Mouse (Mus musculus) embryonic facial prominence, embryonic 15.5 days (tissue): ENCODE data around the gene Mnd1. TPM values are rescaled to one million over a fixed set of nuclear protein-coding genes. Genes with fewer than 3 reads are reported as not detected.

ENCODE experiments used
- ATAC-seq: fragments of 200-750 bp; cut with Nextera tagmentation; 2 replicates; pipeline ENCODE4 v1.8.0; 2017; ENCODE audit warnings: low read depth, moderate TSS enrichment; ENCODE audit not compliant: insufficient number of reproducible peaks, low FRiP score, low TSS enrichment
- H3K27ac ChIP-seq: fragments of 300-500 bp; sonication (generic); replicated peaks from 2 replicates; pipeline ENCODE4 v1.5.1; 2015; ENCODE audit warnings: mild to moderate bottlenecking, inconsistent platforms
- H3K27me3 ChIP-seq: fragments of 300-500 bp; sonication (generic); 2 replicates; pipeline ENCODE4 v1.6.1; 2015; ENCODE audit warnings: inconsistent platforms
- H3K36me3 ChIP-seq: fragments of 300-500 bp; sonication (generic); 2 replicates; pipeline ENCODE4 v1.6.1; 2015; ENCODE audit warnings: mild to moderate bottlenecking, inconsistent platforms
- H3K4me1 ChIP-seq: fragments of 300-500 bp; sonication (generic); 2 replicates; pipeline ENCODE4 v1.6.1; 2015; ENCODE audit warnings: inconsistent platforms
- H3K4me2 ChIP-seq: fragments of 300-500 bp; sonication (generic); replicated peaks from 2 replicates; pipeline ENCODE4 v1.6.1; 2015; ENCODE audit warnings: mild to moderate bottlenecking, inconsistent platforms
- H3K4me3 ChIP-seq: fragments of 300-500 bp; sonication (generic); replicated peaks from 2 replicates; pipeline ENCODE4 v1.5.1; 2015; ENCODE audit warnings: mild to moderate bottlenecking, inconsistent platforms
- H3K9ac ChIP-seq: fragments of 300-500 bp; sonication (generic); 2 replicates; pipeline ENCODE4 v1.6.1; 2015; ENCODE audit warnings: inconsistent platforms
- H3K9me3 ChIP-seq: fragments of 300-500 bp; sonication (generic); replicated peaks from 2 replicates; pipeline ENCODE4 v1.6.1; 2016; ENCODE audit warnings: inconsistent platforms
- WGBS: fragments of 180-500 bp; shearing (Covaris S2); methylation state at CpG from one replicate; pipeline ENCODE4 v1.1.7; 2015; 5-methylcytosine and 5-hydroxymethylcytosine counted together
- polyA plus RNA-seq: library from polyadenylated mRNA; unstranded; fragments of >200 nt; fragmentation: Nextera tagmentation; extraction: Ambion mirVana; gene quantifications from 2 replicates; pipeline ENCODE4 v1.2.1, GENCODE M21; 2015

Gene Mnd1
- polyA plus RNA-seq, 1 experiment from 2014 or later, result 13.2 TPM

DNA sequence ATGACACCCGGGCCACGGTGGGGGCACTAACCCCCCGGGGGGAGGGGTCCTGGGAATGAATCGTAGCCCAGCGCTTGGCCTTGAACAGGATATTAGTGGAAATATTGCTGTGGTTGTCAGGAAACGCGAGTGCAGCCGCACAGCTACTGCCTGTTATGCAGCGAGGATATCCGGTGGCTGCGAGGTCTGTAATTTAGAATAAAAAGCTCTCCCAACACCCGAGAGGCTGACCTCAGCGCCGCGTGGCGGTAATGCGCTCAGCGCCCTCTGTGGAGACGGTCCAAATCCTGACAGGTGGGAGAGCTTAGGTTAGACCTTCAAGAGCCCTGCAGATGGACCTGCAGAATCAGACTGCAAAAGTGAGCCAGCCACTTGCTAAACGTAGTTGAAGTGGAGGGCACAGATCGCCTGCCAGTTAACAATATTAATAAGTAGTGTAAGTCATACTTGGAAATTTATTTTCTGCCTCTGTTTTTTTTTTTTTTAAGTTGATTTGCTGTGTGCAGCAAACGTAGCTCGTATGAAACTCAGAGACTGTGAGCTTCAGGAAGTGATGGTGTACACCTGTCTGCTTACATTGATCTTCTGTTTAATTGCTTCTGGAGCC, 115.0 kb downstream of the Mnd1 start:
- Histone ChIP-seq H3K4me2 (peak overlapping the region; percentile 91), H3K27ac (peak overlapping the region; percentile 93), H3K4me3 (peak overlapping the region; percentile 93), H3K36me3 (no peaks in the 10 kb centered on the region), H3K4me1 (peaks cover 28% of the 10 kb centered on the region), H3K9me3 (no peaks in the 10 kb centered on the region), H3K9ac (peak overlapping the region; percentile 40; the same call in 1 of the 2 replicates), H3K27me3 (no peaks in the 10 kb centered on the region; the same call in 1 of the 2 replicates)
- WGBS, result 3% methylated on average over 23 of the region's 23 CpGs
- ATAC-seq, result peak; percentile 67

DNA sequence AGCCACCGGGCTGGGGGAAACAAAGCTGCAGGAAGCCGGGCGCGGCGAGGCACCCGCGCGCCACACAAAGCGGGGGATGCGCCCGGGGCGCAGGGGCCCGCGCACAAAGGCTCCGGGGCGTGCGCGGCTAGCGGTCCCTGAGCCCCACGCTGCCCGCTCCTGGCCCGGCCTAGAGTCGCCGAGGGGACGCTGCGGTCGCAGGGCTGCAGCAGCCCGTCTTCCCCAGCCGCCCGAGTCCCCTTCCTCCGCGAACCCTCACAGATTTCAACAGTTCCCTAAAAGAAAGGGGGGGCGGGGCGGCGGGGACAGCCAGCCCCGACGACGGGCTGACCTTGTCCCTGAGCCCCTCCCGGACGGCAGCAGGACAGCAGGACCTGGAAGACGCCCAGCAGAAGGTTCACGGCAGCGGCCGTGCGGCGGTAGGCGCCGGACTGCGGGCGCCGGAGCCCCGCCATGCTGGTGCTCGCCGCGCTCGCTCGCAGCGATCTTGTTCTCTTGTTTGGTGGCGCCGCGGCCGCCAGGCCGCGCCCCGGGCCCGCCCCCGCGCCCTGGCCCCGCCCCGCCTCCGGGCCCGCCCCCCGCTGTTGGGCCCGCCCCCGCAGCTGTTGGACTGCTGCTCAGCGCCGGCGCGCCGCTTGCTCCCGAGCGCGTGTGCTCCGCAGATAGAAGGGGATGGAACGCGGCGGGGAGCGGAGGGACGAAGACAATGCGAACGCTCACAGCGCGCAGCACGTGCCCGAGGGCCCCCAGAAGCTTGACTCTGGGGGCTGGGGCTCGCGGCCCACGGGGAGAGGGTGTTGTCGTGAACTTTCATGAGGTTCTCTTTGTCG, 115.7 kb downstream of the Mnd1 start, which contains the start of gene Tmem131l:
Gene Tmem131l, minus strand, starts transcription at position 530 of the 830 bp plus-strand sequence.
- Histone ChIP-seq H3K27ac (peak within 1 kb of the TSS; percentile 93), H3K9me3 (no peaks in the 10 kb centered on the region), H3K9ac (peak within 1 kb of the TSS; percentile 93), H3K27me3 (no peaks in the 10 kb centered on the region; the same call in 1 of the 2 replicates), H3K4me3 (peak within 1 kb of the TSS; percentile 93), H3K4me2 (peak within 1 kb of the TSS; percentile 91), H3K4me1 (peaks cover 29% of the 10 kb centered on the region), H3K36me3 (no peaks in the 10 kb centered on the region)
- WGBS, result under 1% methylated on average over 98 of the region's 100 CpGs
- ATAC-seq, result peak; percentile 94

DNA sequence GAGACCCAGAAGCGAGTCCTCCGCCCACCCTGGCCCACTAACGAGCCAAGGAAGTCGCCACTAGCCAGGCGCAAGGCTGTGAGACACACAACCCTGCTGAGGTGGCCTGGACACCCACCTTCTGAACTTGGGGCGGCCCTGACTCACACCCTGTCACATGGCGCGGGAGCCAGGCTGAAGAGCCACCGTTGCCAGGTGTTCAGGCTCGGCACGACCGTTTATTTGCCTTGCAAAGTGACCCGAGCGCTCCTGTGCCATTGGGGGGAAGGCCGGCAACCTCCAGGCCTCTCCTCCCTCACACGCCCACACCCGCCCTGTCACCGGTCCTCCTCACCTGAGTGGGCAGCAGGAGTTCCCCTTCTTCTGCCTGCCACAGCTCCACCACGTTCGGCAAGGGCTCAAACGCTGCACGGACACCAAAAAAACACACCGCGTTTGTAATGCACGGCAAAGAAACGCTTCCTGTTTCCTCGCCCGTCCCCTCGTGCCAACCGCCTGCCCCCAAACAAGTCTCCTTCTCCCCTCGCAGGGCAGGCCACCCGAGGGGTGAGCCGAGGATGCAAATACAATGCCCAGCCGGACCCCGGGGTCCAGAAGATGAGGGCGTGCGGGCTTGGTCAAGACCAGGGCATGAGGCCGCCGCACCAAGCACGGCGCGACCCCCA, 116.5 kb downstream of the Mnd1 start:
- Histone ChIP-seq H3K4me2 (peak overlapping the region; percentile 91), H3K9me3 (no peaks in the 10 kb centered on the region), H3K4me1 (peaks cover 32% of the 10 kb centered on the region), H3K9ac (peak overlapping the region; percentile 93), H3K36me3 (no peaks in the 10 kb centered on the region), H3K4me3 (peak overlapping the region; percentile 93), H3K27ac (peak overlapping the region; percentile 93), H3K27me3 (no peaks in the 10 kb centered on the region; the same call in 1 of the 2 replicates)
- peak; percentile 3; the same call in 1 of the 2 replicates for ATAC-seq
- under 1% methylated on average over 42 of the region's 42 CpGs for WGBS

DNA sequence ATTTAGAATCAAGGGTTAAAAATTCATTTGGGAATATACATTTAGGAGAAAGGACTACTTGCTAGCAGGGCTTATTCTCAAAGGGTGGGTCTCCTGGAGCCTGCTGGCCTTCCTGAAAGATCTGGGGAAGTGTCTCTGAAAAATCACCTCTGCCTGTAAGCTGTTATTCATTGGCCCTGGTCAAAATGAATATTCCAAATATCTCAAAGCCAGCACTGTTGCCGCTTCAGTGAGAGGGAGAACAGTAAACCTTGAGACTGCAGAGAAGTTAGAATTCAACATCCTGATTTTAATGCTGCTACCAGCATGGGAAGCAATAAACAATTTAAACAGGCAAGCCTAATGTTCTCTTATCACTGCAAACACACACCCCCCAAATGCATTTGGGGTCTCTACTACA, 117.5 kb downstream of the Mnd1 start:
- peak overlapping the region; percentile 91 for H3K4me2 ChIP-seq
- no peak for ATAC-seq
- no peak overlapping the region for H3K9ac ChIP-seq
- no peak overlapping the region for H3K27ac ChIP-seq
- peaks cover 40% of the 10 kb centered on the region for H3K4me1 ChIP-seq
- H3K36me3 ChIP-seq, result no peaks in the 10 kb centered on the region
- H3K9me3 ChIP-seq, result no peaks in the 10 kb centered on the region
- 17% methylated on average over 1 of the region's 1 CpGs for WGBS
- no peaks in the 10 kb centered on the region; the same call in 1 of the 2 replicates for H3K27me3 ChIP-seq
- peak overlapping the region; percentile 93 for H3K4me3 ChIP-seq

Other genes starting within 250 kb of the Mnd1 start
- 56.8 and 60.5 TPM in 2 replicates for gene Tmem131l, start 115.6 kb downstream of the Mnd1 start, polyA plus RNA-seq
- 1.6 and 1.7 TPM in 2 replicates for gene Gm6525, start 18.3 kb upstream of the Mnd1 start, polyA plus RNA-seq
- gene Trim2, start 151.1 kb upstream of the Mnd1 start, polyA plus RNA-seq, result 29.5 and 31.0 TPM in 2 replicates